Mouse (Mus musculus) intestine, embryonic 14.5 days (tissue): Measurements from ENCODE around the gene Sh3bp2. TPM values are rescaled to one million over a fixed set of nuclear protein-coding genes. Genes with fewer than 3 reads are reported as not detected.

Source experiments
- ATAC-seq: fragments of 200-750 bp; cut with Nextera tagmentation; replicated peaks from 2 replicates; pipeline ENCODE4 v1.8.0; 2017; ENCODE audit warnings: low read depth, moderate number of reproducible peaks, moderate TSS enrichment, moderate library complexity; ENCODE audit not compliant: low FRiP score, low TSS enrichment
- DNase-seq: peaks from one replicate; pipeline ENCODE4 v3.0.0-alpha.2; 2018; ENCODE audit warnings: low spot score
- H3K27ac ChIP-seq: fragments of 300-500 bp; sonication (generic); 2 replicates; pipeline ENCODE4 v1.5.1; 2014; ENCODE audit warnings: low read depth, mild to moderate bottlenecking, control low read depth
- H3K27me3 ChIP-seq: fragments of 300-500 bp; sonication (generic); replicated peaks from 2 replicates; pipeline ENCODE4 v1.6.1; 2014; ENCODE audit warnings: low read length, control low read depth; ENCODE audit not compliant: control insufficient read depth, insufficient read depth
- H3K36me3 ChIP-seq: fragments of 300-500 bp; sonication (generic); 2 replicates; pipeline ENCODE4 v1.6.1; 2014; ENCODE audit warnings: low read length, control low read depth; ENCODE audit not compliant: control insufficient read depth, insufficient read depth
- H3K4me1 ChIP-seq: fragments of 300-500 bp; sonication (generic); replicated peaks from 2 replicates; pipeline ENCODE4 v1.6.1; 2014; ENCODE audit warnings: low read length, control low read depth, mixed read lengths; ENCODE audit not compliant: control insufficient read depth, insufficient read depth
- H3K4me2 ChIP-seq: fragments of 300-500 bp; sonication (generic); 2 replicates; pipeline ENCODE4 v1.6.1; 2014; ENCODE audit warnings: low read length
- H3K4me3 ChIP-seq: fragments of 300-500 bp; sonication (generic); 2 replicates; pipeline ENCODE4 v1.5.1; 2014; ENCODE audit warnings: low read depth, low read length, control low read depth, mixed read lengths
- H3K9ac ChIP-seq: fragments of 300-500 bp; sonication (generic); 2 replicates; pipeline ENCODE4 v1.6.1; 2014; ENCODE audit warnings: mild to moderate bottlenecking, low read length
- H3K9me3 ChIP-seq: fragments of 300-500 bp; sonication (generic); 2 replicates; pipeline ENCODE4 v1.6.1; 2016; ENCODE audit warnings: low read length, control low read depth; ENCODE audit not compliant: control insufficient read depth
- WGBS: fragments of 180-500 bp; shearing (Covaris S2); extraction: QIAGEN DNeasy Blood & Tissue Kit; methylation state at CpG from one replicate; pipeline ENCODE4 v1.1.7; 2014; 5-methylcytosine and 5-hydroxymethylcytosine counted together
- polyA plus RNA-seq: library from polyadenylated mRNA; unstranded; fragments of >200 nt; fragmentation: Nextera tagmentation; extraction: Ambion mirVana; gene quantifications from 2 replicates; pipeline ENCODE4 v1.2.1, GENCODE M21; 2014

The Sh3bp2 gene
- polyA plus RNA-seq, 1 experiment from 2014 or later = 7.7 TPM

DNA sequence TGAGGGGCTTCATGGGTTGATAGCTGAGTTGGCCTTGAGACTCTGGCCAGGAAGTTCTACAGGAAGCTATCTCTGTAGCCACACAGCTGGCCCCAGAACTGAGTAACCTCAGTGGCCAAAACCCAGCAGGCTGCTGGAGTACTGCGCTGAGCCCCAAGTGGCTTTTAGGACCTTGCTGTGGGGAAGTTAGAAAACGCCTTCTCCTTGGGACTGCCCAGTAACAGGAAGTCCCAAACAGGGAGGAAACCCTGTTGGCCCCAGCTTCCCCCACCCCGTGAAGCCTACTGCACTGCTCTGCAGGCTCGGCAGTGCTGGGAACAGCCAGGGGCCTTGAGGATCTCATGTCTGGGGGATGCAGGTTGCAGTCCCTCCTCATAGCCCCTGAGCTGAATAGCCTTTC is 17.5 kb downstream of the Sh3bp2 start:
- no peak overlapping the region for H3K9ac ChIP-seq
- 55% methylated on average over 4 of the region's 4 CpGs for WGBS
- no peak overlapping the region for H3K27ac ChIP-seq
- ATAC-seq = no peak
- no peaks in the 10 kb centered on the region for H3K9me3 ChIP-seq
- DNase-seq = no peak
- no peaks in the 10 kb centered on the region for H3K4me1 ChIP-seq
- no peaks in the 10 kb centered on the region for H3K27me3 ChIP-seq
- H3K4me2 ChIP-seq = no peak overlapping the region
- H3K4me3 ChIP-seq = no peak overlapping the region
- no peaks in the 10 kb centered on the region for H3K36me3 ChIP-seq

DNA sequence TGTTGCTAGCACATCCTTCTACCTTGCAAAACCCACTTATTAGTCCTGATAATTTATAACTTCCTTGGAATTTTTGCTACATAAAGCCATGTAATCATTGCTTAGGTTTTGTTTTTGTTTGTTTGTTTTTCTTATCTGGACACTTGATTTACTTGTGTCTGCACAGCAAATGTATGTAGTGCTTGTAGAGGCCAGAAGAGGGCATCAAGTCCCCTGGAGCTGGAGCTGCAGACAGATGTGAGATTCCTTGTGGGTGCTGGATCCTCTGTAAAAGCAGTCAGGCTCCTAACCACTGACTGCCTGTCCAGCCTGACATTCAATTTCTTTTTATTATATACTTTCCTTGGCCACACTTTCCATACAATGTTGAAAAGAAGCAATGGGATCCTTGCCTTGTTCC is 21.8 kb downstream of the Sh3bp2 start:
- H3K4me2 ChIP-seq = no peak overlapping the region
- H3K9me3 ChIP-seq = no peaks in the 10 kb centered on the region
- H3K27ac ChIP-seq = no peak overlapping the region
- peaks cover 4% of the 10 kb centered on the region for H3K36me3 ChIP-seq
- H3K27me3 ChIP-seq = no peaks in the 10 kb centered on the region
- H3K4me1 ChIP-seq = peaks cover 7% of the 10 kb centered on the region; the same call in 1 of the 2 replicates
- no peak for ATAC-seq
- DNase-seq = no peak
- no peak overlapping the region for H3K4me3 ChIP-seq
- no peak overlapping the region for H3K9ac ChIP-seq

DNA sequence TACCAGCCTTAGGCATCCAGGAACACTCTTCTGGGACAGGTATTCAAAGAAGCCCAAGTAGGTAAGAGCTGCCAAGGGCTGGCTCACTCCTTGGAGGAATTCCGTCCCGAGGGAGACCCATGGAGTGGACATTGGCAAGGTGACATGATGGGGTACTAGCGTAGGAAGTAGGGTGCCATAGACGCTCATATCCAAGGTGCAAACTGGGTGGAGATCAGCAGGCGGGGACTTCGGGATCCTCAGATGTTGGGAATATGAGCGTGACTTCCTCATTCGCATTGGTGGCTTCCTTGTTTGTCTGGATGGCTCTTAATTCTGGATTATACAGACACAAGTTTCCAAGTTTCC is 23.5 kb downstream of the Sh3bp2 start:
- H3K9ac ChIP-seq = peak overlapping the region; percentile 86
- peak; percentile 32; the same call in 1 of the 2 replicates for ATAC-seq
- WGBS = 27% methylated on average over 8 of the region's 8 CpGs
- DNase-seq = peak; percentile 83
- H3K4me3 ChIP-seq = peak overlapping the region; percentile 80
- no peaks in the 10 kb centered on the region for H3K27me3 ChIP-seq
- no peak overlapping the region for H3K27ac ChIP-seq
- H3K4me1 ChIP-seq = peaks cover 7% of the 10 kb centered on the region; the same call in 1 of the 2 replicates
- peak overlapping the region; percentile 75 for H3K4me2 ChIP-seq
- peaks cover 11% of the 10 kb centered on the region for H3K36me3 ChIP-seq
- no peaks in the 10 kb centered on the region for H3K9me3 ChIP-seq

DNA sequence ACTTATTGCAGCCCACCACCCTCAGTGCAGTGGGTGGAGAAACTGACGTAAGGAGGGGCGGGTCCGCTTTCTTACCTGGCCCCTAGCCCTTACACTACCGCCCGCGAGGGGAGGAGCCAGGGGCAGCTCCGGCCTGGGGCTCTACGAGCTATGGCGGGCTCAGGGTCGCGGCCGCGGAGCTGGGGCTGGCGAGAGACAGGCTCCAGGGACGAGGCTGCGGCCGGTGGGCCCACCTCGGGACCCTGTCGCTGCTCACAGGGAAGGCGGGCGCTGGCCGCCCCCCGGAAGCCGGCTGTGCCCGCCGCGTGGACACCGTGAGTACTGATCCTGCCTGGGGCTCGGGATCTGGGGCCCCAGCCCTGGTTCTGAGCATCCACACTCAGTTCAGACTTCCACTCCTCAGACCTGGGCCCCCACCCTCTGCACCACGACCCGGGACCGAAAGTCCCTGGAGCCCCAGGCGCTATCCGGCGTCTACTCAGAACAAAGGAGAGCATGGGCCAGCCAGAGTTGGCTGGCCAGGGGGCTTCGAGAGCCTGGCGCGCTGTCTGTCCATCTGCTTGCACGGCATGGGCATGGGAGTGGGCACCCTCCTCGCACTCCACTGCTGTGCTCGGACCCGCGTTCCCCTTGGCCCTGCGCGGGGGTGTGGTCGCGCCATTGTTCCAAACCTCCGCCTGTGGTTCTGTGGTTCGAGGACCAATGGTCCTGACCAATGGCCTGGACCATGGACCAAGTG is 24.0 kb downstream of the Sh3bp2 start:
- H3K4me1 ChIP-seq = peaks cover 7% of the 10 kb centered on the region; the same call in 1 of the 2 replicates
- no peaks in the 10 kb centered on the region for H3K27me3 ChIP-seq
- peaks cover 11% of the 10 kb centered on the region for H3K36me3 ChIP-seq
- peak overlapping the region; percentile 75 for H3K4me2 ChIP-seq
- no peaks in the 10 kb centered on the region for H3K9me3 ChIP-seq
- peak overlapping the region; percentile 80 for H3K4me3 ChIP-seq
- peak overlapping the region; percentile 86 for H3K9ac ChIP-seq
- H3K27ac ChIP-seq = 0 out of 2 replicates have a peak overlapping the region, but pooled peaks have one; percentile 44
- whole genome bisulfite sequencing = under 1% methylated on average over 47 of the region's 49 CpGs
- ATAC-seq (peak; percentile 93), DNase-seq (peak; percentile 79)

DNA sequence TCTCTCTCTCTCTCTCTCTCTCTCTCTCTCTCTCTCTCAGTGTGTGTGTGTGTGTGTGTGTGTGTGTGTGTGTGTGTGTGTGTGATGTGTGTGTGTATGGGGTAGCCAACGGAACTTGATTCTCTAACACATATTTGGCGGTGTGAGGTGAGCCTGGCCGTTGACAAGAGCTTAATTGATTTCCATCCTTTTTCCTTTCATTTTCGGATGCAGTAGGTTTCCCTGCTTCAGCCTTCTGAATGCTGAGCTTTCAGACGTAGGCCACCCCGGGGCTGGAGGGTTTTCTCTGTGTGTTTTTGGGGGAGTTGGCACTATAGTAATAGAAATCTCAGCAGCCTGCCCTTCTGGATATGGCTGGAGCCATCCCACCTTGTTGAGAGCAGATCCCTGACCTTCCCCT is 24.6 kb downstream of the Sh3bp2 start:
- 26% methylated on average over 6 of the region's 6 CpGs for WGBS
- Histone ChIP-seq H3K9me3 (no peaks in the 10 kb centered on the region), H3K4me1 (peaks cover 7% of the 10 kb centered on the region; the same call in 1 of the 2 replicates), H3K4me3 (peak overlapping the region; percentile 80), H3K4me2 (peak overlapping the region; percentile 75), H3K27me3 (no peaks in the 10 kb centered on the region), H3K36me3 (peaks cover 14% of the 10 kb centered on the region), H3K9ac (peak overlapping the region; percentile 86), H3K27ac (no peak overlapping the region)
- DNase-seq (peak; percentile 56), ATAC-seq (no peak)

DNA sequence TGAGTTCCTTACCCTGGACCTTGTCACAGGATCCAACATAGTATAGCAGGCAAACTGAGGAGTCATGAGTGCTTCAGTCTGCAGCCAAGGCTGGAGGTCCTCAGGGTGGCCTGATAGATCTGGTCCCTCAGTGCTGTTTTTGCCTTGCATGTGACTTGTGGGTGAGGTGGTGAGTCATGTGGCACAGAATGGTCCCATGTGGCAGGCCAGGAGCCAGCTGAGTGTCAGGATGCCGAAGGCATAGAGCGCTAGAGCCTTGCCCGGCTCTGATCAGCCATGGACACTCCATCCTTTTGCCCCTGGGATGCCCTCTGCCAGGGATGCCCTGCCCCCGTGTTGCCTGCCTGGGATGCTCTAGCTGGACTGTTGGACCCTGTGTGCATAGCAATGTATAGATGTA is 26.2 kb downstream of the Sh3bp2 start:
- no peak for DNase-seq
- peaks cover 30% of the 10 kb centered on the region for H3K36me3 ChIP-seq

DNA sequence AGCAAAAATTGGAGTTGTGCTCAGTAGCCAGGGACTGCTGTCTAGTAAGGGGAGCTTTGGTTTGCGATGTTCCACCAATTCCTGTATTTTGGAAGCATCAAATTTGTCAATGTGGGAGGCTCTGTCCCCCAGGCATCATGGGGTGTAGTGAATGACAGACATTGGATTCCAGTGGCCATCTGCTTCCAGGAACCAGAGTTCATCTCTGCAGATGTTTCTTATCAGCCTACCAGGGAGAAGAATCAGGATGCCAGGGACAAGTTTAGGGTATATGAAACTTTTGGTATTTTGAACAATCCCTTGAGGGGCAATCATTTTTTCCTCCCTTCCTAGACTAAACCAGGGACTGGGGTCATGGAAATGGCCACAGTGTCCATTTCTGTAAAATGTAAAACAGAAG is 38.2 kb downstream of the Sh3bp2 start:
- Histone ChIP-seq H3K36me3 (peaks cover 44% of the 10 kb centered on the region), H3K9ac (no peak overlapping the region), H3K4me1 (no peaks in the 10 kb centered on the region; the same call in 1 of the 2 replicates), H3K4me2 (no peak overlapping the region), H3K4me3 (no peak overlapping the region), H3K9me3 (no peaks in the 10 kb centered on the region), H3K27me3 (no peaks in the 10 kb centered on the region), H3K27ac (no peak overlapping the region)
- 91% methylated on average over 1 of the region's 1 CpGs for WGBS
- DNase-seq (no peak), ATAC-seq (no peak)

More for the DNA sequence above, 26.2 kb downstream of the Sh3bp2 start:
- H3K27ac ChIP-seq = no peak overlapping the region
- H3K4me1 ChIP-seq = peaks cover 7% of the 10 kb centered on the region; the same call in 1 of the 2 replicates
- WGBS = 94% methylated on average over 4 of the region's 4 CpGs
- H3K9me3 ChIP-seq = no peaks in the 10 kb centered on the region
- no peak overlapping the region for H3K4me2 ChIP-seq
- H3K4me3 ChIP-seq = no peak overlapping the region
- no peak for ATAC-seq
- H3K9ac ChIP-seq = no peak overlapping the region
- H3K27me3 ChIP-seq = no peaks in the 10 kb centered on the region

DNA sequence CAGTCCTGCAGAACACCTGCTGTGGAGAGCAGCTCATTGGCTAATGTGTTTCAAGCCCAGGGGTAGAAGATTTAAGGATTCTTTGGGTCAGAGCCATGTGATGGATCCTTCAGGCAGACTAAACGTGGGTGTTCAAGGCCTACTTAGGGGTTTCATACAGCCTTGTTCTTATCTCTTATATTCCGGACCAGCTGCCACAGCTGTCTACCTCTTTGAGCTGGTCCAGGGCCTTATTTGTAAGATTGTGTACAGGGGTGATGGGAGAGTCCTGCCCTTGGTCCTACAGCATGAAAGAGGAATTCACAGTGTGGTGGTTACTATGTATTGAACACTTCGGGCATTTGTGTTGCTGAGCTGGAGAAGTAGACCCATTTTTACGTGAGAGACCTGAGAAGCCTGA is 38.7 kb downstream of the Sh3bp2 start:
- WGBS = 88% methylated on average over 4 of the region's 4 CpGs

More for the DNA sequence above, 38.7 kb downstream of the Sh3bp2 start:
- Histone ChIP-seq H3K27ac (no peak overlapping the region), H3K36me3 (peaks cover 39% of the 10 kb centered on the region), H3K9me3 (no peaks in the 10 kb centered on the region), H3K9ac (no peak overlapping the region), H3K4me3 (no peak overlapping the region), H3K27me3 (no peaks in the 10 kb centered on the region), H3K4me2 (no peak overlapping the region), H3K4me1 (no peaks in the 10 kb centered on the region; the same call in 1 of the 2 replicates)
- DNase-seq (no peak), ATAC-seq (no peak)
